Mouse (Mus musculus) spleen, postnatal 14 days (tissue): ENCODE measurements around the gene Cep135.

Experiments
- DNase-seq, 2 experiments: peaks; one replicate each; pipeline ENCODE4 v3.0.0; 2021 to 2022; ENCODE audit warnings: low spot score in 2 of 2

Cep135 gene

DNA sequence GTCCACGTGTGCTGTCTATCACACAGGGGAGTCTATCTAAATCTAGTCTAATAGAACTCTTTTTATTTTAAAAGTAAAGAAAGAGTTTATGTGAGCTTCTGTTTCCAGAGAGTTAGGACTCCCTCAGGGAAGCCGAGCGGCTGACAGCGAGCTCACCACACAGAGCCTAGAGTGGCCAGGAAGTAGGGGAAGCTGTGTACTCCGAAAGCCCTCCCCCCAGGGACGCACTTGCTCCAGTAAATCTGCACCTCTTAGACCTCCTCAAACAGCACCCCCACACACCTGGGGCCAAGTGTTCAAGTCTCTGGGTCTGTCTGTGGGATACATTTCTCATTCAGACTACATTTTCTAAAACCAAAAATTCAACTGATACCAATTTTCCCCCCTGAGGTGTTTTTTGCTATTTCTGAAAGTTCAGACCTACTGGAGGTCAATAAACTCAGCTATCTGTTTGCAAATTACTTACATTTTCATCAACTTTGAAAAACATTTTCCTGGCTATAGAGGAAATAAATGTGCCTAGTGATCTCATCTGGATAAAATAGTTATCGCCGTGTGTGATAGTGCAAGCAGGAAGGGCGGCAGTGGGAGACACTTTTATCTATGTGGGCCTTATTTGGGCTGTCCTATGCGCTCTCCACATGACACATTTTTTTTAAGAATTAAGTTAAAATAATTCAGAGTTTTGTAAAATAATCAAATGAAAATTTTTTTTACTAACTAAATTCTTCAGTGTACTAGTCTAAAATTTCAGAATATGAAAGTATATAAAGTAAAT lies 56.8 kb downstream of the Cep135 start:
- DNase-seq, result no peak

DNA sequence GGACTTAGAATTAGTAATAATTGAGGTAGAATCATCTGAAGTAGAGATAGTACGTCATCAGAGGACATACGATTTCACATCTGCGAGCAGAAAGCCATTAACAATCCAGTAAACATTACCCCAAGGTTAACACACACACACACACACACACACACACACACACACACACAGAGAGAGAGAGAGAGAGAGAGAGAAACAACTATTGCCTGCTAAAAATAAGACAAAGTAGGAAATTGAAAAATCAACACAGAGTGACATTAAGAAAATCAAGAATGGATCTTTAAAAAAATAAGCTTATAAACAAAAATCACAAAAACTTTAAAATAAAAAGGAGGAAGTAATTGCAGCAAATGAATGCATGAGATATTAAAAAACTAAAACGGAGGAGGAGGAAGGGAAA lies 61.4 kb downstream of the Cep135 start:
- no peak for DNase-seq

DNA sequence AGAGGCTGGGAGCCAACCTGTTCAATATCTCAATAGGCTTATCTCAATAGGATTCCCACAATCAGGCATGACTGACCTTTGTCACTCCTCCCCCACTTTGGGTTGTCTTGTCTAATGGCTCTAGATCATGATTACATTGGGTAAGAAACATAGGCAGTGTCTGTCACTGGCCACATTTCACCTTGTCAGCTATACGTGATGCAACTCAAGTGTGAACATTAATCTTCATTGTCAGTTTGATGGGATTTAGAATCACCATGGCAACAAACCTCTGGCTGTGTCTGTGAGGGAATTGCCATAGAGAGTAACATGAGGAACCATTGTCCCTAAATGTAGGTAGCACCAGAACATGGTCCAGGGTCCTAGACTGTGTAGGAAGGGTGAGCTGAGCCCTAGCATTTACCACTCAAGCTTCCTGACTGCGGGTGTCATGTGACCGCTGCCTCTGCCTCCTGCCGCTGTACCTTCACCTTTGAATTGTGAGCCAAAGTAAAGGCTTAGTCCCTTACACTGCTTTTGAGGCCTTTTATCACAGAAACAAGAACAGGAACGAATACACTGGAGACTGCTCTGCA lies 62.7 kb downstream of the Cep135 start:
- no peak for DNase-seq

DNA sequence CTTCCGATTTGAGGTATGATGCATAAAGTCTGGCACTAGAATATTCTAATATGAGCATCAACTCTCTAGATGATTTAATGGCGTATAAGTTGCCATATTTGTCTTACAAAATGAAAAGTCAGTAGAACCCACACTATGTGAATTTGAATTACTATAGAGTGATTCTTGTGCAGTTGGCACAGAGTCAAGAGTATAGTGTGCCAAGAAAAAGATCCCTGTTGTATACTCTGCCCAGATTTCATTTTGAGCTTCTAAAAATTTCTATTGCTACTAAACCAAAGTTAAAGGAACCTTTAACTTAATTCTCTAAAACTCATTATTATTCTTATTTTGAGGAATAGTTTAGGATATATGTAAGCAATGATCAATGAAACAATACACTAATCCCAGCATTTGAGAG lies 67.7 kb downstream of the Cep135 start, which contains the start of gene C530008M17Rik:
TSS of gene C530008M17Rik (plus strand) at position 301 of the 400 bp plus-strand sequence.
- DNase-seq, result no peak

DNA sequence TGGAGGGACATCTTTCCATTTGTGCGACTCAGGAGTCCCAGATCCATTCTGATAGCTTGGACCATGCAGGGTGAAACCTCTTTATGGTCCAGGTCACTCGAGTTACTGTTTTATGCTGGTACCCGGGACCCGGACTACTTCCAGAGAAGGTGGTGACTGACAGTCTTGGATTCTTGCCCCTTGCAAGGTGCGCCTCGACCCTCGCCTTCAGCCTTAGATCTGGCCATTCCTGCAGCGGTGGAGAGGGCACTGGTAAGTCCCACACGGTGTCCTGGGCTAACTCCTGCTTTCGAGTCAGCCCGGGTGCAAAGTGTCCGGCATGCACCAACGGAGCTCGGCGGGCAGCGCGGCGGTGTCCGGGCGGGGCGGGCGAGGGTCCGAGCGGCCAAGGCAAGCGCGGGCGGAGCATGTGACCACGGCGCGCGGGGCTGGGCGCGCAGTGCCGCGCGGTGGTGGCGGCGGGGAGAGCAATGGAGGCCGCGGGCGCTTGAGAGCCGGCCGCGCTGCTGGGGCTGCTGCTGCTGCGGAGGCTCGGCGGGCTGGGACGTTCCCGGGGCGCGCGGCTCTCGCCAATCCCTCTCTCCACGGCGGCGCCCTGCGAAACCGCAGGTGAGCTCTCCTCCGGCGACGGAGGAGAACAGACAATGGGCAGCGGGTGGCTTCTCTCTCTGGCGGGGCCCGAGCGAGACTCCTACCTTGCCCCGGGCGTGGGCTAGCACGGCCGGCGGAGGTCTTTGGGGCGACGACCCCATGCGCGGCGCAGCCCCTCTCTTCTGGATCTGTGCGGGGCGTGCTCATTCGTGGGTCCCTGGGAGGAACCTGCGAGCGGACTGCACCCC lies 69.0 kb downstream of the Cep135 start:
- peak; percentile 38 to 54 for DNase-seq

DNA sequence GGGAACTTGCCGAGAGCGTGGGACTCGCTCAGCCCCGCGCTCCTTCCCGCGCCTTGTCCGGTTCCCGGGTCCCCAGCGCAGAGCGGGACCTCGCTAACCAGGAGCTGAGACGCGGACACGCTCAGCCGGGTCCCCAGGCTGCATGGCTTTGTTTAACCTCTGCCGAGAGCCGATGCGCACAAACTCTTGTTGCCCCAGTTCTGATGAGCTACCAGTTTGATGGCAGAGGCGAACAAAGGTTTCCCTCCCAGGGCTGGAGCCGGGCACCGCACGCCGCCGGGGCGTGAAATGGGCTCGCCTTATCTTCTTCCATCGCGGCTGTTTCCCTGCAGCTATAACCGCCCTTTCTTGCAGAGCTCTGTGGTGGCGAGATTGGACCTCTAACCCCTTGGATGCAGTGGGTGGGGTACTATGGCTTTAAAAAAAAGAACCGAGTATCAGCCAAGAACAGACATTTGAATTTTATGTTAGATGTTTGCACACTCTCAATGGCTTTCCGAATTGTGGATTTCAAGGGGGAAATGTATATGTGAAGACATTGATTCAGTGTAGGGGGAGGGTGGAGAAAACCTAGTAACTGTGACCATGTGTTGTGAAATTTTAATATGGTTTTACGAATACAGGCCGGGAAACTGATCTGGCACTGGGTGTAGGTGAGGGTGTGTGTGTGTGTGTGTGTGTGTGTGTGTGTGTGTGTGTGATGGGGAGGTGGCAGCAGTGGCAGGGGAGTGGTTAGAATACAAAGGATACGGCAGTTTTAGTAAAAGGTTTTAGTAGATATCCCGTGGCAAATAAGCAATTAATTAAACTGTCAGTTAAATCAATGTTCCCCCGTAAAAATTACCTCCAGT lies 69.8 kb downstream of the Cep135 start:
- DNase-seq, result peak; percentile 58 to 61

DNA sequence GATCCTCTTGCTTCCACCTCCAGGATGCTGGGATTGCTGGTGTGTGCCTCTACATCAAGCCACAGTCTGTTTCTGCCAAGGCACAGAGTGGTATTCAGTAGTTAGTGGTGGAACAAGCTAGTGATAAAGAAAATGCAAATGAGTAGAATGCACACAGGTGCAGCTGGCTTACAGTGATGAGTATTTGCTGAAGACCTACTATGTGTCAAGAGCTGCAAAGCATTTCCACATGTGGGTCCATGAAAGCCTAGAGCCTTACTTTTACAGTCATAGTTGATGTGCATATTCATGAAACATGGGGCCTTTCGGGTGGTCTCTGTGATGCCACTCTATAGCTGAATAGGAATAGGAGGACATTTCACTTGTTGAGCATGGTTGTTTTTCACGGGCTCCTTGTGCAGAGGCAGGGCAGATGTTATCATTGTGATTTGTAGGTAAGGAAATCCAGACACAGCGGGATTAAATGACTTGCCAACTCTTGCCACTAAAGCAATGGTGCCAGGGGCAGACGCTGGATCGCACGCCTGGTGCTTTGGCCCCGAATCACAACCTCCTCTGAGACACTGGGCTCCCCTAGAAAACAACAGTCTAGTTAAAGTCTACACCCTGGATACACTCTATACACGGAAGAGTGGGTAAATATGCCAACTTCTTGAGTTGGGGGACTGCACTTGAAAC lies 71.6 kb downstream of the Cep135 start:
- DNase-seq, result no peak

DNA sequence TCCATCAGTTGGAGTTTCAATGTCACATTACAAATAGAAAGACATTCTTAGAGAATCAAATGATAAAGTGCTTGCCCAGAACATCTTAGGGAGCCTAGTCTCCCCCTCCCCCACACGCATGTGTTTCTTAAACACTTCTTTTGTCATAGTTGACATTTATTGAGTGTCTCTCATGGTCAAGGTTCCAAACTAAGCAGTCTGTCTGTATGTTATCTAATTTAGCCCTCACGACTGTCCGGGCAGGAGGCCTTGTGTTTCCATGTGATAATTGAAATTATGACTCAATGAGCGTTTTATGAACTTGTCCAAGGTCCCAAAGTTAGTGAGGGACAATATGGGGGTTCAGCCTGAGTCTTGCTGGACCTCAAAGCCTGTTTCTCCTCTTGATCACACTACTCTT lies 72.8 kb downstream of the Cep135 start:
- DNase-seq, result no peak

DNA sequence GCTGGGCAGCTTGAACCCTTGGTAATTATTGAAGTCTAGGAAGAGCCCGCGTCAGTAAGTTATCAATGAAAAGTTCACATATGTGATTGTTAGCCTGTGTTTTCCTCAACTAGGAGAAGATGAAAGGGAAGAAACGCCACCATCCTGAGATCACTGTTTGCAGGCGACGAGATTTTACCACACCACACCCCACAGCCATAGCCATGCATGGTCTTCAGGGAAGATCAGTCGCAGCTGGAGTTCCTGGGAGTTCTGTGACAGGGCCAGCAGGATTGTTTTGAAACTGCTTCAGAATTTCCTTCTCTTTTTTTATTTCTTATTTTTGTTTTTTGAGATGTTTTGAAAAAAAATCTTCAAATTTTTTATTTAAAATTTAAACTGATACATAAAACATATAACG lies 76.4 kb downstream of the Cep135 start:
- DNase-seq, result no peak

DNA sequence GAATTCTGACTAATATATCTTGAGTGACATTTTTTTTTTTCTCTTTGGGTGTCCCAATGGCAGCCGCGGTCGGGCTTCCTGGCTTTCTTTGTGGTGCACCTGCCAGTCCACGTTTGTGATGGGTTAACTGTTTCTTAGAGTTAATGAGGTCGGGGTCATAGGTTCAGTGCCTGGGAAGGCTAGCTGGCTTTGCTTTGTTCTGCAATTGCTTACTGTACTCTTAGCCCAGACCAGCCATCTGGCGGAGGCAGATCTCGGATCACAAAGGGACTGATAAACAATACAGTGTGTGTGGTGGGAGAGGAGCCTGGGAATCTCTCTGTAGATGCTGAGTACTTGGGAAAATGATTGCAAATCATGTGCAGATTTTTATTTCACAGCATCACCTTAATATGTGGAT lies 76.9 kb downstream of the Cep135 start:
- no peak for DNase-seq

DNA sequence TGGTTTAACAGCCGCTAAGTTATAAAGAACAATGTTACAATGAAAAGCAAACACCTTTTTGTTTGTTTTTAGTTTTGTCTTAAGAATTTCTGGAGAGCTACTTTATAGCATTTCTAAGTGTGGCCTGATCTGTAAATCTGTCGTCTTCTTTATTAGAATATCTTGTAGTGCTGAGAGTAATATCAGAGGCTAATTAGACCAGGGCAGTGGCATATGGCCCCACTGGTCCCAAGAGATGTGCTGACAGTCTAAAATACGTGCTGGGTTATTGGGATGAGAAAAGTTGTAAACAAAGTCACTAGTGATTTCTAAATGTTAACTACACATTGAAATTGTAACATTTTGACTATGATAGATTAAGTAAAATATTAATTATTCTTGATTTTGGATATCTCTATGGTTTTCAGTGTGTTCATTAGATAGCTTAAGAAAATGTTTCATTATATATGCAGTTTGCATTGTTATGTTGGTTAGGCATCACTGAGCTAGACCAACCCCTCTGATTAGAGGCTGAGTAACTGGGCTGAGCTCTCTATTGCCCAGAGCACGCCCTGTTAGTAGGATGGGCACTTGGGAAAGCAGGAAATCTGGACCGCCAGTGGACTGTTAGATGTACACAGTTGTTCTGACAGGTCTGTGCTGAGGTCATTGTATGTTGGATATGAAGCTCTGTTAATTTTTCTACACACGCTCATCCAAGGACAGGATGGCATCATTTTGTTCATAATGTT lies 77.7 kb downstream of the Cep135 start:
- DNase-seq, result no peak

DNA sequence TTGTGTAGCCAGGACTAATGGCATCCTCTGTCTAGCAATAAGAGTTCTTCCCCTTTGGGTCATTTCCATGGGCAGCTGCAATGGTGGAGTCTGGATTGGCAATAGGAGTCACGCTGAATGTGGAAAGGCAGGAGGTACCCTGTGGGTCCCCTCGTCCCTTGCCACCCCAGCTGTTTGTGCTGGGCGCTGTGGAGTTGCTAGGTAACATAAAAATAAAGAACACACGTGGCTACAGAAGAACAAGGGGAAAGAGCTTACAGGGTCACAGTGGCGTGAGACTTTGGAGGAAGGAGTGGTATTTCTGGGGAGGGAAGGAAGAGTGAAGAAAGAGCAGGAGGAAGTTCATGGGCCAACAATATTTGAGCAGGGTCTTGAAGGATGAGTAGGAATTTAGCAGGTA lies 79.6 kb downstream of the Cep135 start:
- no peak for DNase-seq

DNA sequence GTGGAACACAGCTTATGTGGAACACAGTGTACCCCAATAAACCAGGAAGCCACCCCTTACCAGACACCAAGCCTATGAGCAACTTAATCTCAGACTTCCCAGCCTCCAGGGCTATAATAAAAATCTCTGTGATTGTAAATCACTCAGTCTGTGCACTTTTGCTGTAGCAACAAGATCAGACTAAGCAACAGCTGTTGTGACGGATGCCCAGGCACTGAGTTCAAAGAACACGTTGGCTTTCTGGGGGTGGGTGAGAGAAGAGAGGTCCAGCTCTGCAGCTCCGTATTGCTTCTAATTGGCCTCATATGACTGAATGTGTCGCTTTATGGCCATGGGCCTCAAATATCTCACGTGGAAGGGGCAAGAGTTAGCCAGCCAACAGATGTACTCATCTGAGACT lies 80.0 kb downstream of the Cep135 start:
- DNase-seq, result no peak

DNA sequence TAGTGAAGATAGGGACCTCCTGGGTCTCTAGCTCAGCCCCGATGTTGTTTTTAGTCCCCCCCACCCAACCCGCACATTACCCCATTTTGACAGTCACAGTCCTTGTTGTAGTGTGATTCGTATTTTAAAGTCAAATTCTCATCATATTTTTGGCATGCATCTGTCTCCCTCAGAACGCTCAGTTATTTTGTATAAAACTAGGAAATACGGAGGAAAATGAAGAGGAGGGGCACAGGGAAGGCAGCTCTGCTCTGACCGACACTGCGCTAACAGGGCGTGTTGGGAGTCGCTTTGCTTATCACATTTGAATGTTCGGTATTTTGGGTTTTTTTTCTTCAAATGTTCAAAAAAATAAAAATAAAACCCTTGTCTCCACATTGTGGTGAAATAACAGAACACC lies 81.7 kb downstream of the Cep135 start:
- DNase-seq, result no peak

DNA sequence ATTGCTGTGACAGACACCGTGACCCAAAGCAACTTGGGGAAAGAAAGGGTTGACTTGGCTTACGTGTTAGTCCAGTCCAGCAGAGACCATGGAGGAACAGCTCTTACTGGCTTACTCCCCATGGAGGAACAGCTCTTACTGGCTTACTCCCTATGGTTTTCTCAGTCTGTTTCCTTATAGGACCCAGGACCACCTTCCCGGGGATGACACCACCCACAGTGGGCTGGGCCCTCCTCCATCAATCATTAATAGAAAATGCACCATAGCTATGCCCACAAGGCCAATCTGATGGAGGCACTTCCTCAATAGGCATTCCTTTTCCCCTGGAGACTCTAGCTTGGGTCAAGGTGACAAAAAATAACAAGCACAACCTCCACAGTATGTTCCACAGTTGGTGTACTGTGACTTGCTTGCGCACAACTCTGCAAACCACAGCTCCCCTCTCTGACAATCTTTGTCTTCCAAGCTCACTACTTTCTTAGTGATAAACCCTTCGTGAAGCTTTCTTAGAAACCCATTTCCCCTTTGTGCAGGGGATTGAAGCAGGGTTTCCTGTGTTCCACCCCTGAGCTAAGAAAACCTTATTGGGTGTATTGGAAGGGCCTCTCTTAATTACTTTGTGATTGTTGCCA lies 85.6 kb downstream of the Cep135 start:
- no peak for DNase-seq

DNA sequence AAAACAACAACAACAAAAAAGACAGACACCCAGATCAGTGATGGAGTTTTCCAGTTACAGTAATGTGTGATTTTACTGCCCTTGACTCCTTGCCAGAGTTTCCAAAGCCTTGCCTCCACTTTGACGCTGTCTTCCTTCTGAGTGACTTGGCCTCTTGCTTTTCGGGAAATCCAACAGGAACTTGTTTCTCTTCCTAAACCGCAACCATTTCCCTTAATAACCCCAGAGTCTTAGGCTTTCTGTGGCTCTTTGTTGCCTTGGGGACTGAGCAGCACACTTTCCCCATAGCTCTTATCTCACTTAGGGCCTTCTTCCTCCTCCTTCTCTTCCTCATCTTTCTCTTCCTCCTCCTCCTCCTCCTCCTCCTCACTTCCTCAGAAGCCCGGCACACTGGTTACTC lies 86.9 kb downstream of the Cep135 start:
- no peak for DNase-seq

DNA sequence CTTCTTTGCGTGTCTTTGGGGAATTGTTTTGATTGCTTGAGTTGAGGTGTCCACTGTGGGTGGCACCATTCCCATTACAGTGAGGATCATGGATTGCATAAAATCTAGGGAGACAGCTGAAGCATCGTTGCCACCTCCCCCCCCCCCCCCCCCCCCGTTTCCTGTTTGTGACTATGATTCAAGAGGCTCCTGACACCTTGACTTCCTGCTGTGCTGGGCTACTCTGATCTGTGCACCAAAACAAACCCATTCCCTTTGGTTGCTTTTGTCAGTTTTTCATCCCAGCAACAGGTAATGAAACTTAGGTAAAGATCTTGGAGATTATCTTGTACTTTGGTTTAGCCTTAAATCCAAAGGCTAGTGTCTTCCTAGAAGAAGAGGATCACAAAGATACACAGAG lies 92.5 kb downstream of the Cep135 start:
- DNase-seq, result no peak

DNA sequence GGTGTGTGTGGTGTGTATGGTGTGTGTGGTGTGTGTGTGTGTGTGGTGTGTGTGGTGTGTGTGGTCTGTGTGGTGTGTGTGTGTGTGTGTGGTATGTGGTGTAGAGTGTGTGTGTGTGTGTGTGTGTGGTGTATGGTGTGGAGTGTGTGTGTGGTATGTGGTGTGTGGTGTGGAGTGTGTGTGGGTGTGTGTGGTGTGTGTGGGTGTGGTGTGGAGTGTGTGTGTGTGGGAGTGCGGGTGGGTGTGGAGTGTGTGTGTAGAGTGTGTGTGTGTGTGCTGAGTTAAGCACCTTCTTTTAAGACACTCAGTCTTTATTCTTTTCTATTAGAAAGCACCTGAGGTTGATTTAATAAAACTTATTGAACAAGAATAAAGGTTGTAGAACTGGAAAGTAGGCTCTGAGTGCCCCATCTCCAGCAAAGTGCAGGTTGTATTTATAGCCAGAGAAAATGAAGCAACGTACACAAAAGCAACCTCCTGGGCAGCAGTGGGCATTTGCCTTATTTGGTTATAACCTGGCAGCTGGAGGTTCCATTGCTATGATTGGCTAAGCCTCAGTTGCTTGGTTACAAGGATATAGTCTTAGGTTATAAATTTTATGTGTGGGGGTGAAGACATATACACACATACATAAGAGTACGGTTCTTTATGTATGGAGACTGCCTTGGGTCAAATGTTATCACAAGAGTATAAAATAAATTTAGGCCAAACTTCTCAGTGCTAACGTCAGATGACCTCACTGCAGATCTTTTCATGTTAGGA lies 93.6 kb downstream of the Cep135 start:
- no peak for DNase-seq

DNA sequence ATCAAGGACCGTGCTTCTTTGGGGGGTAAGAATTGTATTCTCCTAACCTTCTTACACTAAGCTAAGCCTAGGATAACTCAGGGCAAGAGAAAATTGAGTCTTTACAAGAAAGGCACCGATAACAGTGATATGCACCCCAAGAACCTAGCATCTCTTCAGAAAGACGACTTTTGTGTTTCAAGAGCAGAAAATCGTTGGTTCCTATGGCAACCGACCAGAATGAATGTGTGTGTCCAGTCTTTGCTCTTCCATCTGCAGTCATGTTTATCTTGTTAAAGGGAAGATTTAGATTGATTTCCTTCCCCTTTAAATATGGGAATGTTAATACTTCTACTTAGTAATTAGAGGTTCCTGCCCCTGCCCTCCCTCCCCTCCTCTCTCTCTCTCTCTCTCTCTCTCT lies 95.0 kb downstream of the Cep135 start:
- no peak for DNase-seq
